Mouse (Mus musculus): ENCODE data around the gene Wdfy4. TPM values are rescaled to one million over a fixed set of nuclear protein-coding genes. Genes with fewer than 3 reads are reported as not detected.

The Wdfy4 gene
- total RNA-seq, 2 experiments from 2014 or later, result 2.4 to 5.8 TPM

GRCm38 (mm10) chr14:33190646-33191045 lies 5.3 kb upstream of the Wdfy4 start:
- DNase-seq (ENCODE audit: low spot score in 2 of 2), result no peak

GRCm38 (mm10) chr14:33189849-33190423 lies 4.6 kb upstream of the Wdfy4 start:
- no peak for DNase-seq (ENCODE audit: low spot score in 2 of 2)

DNA sequence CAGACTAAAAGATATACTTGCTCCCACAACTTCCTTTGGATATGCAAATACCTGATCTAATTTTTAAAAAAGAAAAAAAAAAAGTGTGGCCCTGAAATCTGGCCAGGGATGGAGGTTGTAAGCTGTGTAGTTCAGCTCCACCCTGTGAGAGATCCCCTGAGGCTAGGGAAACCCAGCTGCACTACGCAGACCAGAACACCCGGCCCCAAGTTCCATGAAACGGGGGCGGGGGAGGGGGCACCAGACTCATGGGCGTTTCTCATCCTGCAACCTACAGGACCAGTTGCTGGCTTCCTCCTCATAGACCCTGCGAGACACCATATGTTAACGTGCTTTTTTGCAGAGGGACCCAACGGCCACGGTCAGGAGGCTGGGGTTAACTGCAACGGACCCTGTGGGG lies 3.9 kb upstream of the Wdfy4 start:
- no peak for DNase-seq (ENCODE audit: low spot score in 2 of 2)

DNA sequence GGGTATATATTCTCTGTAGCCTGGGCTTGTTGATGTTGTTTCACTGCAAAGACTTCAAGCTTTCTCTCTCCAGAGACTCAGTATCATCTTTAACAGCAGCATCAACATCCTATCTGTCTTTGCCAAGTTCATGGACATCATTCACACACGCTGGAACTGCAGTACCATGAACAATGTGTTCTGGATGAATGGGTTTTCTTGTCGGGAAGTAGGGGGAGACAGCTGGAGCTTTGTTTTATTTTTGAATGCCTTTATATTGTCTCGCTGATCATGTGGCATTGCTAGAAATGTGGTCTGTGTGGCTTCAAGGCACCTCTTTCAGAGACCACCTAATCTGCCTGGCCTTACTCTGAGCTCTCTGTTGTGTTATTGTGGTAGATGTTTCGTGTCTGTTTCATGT lies 1.9 kb upstream of the Wdfy4 start:
- no peak for DNase-seq (ENCODE audit: low spot score in 2 of 2)

DNA sequence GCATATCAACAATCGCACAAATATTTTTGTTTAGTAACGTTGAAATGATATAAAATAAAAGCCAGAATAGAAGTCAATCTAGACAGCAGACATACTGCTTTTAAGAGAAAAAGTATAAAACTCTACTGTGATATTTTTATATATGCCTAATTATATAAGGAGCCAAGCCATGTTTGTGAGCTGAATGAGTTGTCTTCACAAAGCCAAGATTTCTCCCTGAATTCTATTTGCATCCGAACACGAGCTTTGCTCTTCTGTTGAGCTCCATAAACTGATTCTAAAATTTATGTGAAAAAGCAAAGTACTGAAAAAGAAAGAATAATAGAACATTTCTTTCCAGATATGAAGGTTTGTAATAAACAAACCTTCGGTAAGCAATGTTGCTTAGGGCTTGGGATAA lies 5.2 kb downstream of the Wdfy4 start:
- no peak for DNase-seq (ENCODE audit: low spot score in 2 of 2)

DNA sequence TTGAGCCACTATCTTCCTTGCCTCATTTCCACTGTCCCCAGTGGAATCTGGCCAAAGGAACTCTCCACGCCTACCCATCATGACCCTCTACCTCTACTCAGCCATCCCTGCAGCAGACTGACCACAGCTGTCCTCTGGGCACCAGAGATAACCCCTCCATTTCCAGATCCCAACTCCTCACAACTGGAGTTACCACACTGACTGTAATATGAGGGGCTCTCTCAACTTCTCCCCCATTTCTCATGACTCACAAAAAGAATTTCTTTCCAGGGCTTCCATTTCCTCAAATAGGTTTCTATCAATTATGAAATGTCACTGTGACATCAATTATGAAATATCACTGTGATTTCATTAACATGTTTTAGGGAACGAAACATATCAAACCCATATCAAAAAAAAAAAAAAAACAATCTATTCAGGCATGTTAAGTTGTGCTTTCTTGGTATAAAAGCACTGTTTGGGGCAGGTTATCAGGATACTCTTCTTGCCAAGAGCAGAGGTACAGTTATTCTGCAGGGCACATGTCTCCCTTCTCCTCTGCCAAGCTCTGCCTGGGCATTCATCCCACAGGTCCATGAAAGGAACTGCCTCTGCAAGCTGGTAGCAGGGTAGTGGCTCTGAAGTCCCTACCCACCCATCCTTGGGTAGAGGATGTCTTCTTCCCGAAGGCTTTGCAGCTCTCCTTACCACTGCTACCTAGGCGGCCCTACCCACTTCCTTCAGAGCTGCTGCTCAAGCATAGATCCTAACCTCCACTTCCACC lies 10.1 kb downstream of the Wdfy4 start:
- DNase-seq (ENCODE audit: low spot score in 2 of 2), result no peak

- DNase-seq (ENCODE audit: low spot score in 2 of 2), result no peak
Observed at GRCm38 (mm10) chr14:33171942-33172341, 13.4 kb downstream of the Wdfy4 start.

- no peak for DNase-seq (ENCODE audit: low spot score in 2 of 2)
Observed at GRCm38 (mm10) chr14:33168750-33169149, 16.6 kb downstream of the Wdfy4 start.

DNA sequence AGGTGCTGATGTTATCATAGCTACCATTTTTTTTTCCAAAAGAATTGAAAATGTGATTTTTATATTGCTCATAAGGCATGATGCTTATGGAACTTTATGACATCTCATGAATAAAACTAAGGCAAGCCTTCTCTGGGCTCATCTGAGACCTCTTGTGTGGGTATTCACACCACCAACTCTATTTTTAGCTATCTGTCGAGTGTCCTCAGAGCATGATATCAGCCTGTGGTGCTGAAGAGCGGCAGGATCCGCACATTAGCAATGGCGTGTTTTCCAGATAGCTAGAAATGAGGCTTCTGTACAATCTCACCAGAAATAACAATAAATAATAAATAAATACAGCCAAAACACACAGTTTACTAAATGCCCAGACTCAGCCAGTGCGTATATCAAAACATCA lies 23.1 kb downstream of the Wdfy4 start:
- no peak for DNase-seq (ENCODE audit: low spot score in 2 of 2)

DNA sequence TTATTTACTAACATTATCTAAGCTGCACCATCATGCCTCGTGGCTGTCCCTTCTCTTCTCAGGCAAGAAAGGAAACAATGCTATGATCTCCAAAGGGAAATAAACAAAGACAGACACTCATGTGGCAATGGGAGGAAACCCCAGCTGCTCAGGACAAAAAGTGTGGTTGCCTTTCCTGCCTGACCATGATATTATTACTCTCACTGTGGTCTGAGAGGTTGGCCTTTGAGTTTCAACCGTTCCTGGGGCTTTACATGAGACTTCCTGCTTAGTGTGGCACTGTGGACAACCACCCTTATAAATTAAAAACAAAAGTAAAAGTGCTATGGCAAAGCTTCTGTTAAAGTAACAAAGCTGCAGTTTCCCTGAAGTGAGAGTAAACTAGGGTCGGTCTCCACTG lies 27.0 kb downstream of the Wdfy4 start:
- DNase-seq (ENCODE audit: low spot score in 2 of 2), result no peak

- DNase-seq (ENCODE audit: low spot score in 2 of 2), result no peak
Observed at GRCm38 (mm10) chr14:33152941-33153340, 32.4 kb downstream of the Wdfy4 start.

GRCm38 (mm10) chr14:33146287-33146686 lies 39.0 kb downstream of the Wdfy4 start:
- DNase-seq (ENCODE audit: low spot score in 2 of 2), result no peak

DNA sequence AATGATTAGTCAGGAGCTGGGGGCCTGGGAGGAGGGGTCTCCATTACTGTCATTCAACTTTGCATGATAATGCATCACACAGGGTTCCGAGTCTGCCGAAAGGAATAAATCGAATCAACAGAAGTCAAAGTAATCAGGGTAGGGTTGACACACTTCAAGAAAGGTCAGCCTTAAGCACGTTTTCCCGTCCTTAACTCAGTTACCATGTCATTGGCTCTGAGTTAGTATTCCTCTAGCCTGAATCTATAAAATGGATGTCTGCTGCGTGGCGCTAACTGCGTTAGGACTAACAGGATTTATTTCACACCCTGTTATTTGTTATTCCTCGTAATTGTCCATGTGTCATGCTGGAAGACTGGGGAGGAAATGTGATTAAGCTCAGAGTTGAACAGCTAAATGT lies 48.5 kb downstream of the Wdfy4 start:
- DNase-seq (ENCODE audit: low spot score in 2 of 2), result no peak

DNA sequence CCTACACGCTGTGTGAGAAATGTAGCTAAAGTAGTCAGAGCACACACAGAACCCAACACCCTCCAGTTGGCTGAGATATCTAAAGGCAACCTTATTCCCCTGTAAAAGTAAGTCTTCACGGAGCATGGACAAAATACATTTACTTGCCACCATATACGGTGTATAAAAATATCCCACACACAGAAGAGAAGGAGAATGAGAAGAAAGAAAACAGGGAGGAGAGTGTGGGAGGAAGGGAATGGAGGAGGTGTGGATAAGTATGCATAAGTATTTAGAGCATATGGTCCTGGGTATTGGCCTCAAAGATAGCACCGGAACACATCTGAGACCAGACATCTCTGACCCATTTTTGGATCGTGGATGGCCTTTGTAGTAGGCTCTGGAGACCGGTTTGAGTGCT lies 50.1 kb downstream of the Wdfy4 start:
- no peak for DNase-seq (ENCODE audit: low spot score in 2 of 2)

DNA sequence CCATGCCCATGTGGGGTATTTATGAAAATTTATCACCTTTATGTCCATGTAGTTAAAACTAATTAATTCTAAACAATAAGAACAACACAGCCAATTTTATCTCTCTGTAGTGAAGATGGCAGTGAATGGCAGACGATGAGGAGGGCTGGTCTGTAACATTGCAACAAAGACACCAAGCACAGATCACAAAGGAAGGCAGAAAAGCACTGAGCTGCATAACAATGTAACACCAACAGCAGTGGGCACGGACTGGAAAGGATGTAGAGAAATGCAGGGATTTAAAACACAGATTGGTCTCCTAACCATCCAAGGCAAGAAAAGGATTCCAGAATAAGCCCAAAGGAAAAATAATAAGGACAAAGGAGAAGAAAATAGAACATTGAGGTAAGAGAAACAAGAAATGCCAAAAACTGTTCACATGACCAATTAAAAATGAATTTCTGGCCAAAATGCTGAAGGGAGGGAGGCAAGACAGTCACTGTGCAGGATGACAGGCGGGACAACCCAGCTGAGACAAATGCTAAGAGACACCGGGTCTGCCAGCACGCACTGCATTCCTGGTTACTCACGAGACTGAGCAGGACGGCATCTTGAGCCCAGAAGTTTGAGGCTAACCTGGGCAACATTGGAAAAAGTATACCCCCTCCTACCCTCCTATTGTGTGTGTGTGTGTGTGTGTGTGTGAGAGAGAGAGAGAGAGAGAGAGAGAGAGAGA lies 54.1 kb downstream of the Wdfy4 start:
- DNase-seq (ENCODE audit: low spot score in 2 of 2), result no peak

DNA sequence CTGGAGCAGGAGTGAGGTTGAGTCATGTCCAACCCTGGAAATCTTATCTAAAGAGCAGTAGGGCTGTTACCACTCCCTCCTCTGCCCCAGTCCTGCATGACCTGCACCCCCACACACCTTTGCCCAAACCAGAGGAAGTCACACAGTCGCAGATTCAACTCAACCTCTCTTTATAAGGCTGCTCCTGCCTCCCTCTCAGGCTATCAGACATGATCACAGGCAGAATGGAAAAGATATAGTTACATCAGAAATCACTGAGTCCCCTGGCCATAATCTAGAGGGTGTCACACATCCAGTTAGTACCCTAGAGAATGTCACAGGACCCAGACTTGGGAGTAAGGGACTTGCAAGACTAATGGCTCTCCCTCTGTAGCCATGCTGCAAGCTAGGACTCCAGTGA lies 68.7 kb downstream of the Wdfy4 start:
- no peak for DNase-seq (ENCODE audit: low spot score in 2 of 2)

DNA sequence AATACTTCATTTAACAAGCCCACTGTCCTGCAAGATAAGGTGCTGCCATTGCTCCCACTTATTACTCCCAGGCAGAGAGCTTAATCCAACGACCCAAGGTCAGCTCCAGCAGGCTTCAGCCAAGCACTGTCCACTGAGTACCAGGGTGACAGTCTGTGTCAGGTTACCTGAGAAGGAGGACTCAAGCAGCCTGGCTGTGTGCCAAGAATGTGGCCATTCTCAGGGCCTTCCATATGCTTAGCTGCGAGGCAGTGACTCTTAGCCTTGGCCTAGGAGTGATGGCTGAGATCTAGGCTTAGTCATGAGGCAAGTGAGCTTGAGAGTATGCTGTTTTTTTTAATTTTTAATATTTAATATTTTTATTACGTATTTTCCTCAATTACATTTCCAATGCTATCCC lies 80.5 kb downstream of the Wdfy4 start:
- no peak for DNase-seq (ENCODE audit: low spot score in 2 of 2)

DNA sequence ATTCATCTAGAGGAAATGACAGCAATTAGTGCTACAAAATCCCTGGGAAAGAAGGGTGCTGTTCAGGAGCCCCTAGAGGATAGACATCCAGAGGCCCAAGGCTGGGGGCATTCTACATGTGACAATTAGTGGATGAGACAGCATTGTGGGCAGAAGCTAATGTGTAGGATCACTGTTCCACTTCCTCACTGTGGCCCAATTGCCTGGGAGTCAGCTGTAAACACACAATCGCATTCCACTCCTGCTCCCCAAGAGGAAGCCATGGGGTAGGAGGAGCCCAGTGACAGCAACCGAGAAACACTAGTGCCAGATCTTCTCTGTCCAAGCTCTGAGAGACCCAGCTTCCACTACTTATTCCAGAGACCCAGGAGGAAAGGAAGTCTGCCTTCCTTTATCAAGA lies 83.7 kb downstream of the Wdfy4 start:
- no peak for DNase-seq (ENCODE audit: low spot score in 2 of 2)

DNA sequence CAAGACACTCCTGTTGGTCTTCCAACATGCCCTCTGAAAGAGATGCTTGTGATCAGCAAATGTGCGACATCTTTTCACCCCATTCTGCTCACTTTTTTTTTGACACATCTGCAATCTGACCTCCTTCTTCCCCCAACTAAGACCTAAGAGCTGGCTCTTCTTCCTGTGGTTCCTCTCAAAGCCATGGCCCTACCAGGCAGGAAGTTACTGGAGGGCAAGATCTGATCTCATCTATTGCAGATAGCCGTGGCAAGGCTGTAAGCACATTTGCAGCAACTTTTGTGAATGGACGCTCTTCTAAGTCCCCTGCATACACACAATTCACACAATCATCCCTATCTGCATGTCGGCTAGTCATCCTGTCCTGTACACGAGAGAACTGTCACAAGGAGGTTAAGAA lies 85.4 kb downstream of the Wdfy4 start:
- DNase-seq (ENCODE audit: low spot score in 2 of 2), result no peak

DNA sequence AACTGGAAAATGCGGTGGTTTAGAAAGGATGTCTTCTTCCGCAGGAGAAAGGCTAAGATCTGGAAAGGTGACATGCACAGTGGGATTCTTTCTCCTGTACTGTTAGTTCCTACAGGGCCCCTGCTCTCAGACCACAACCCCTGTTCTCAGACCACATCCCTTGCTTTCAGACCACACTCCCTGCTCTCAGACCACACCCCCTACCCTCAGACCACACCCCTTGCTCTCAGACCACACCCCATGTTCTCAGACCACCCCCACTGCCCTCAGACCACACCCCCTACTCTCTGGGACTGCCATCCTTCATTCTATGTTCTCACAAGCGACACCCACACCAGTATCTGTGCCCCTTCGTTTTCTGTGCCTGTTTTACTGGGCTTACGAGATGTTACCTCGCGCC lies 86.2 kb downstream of the Wdfy4 start:
- no peak for DNase-seq (ENCODE audit: low spot score in 2 of 2)

DNA sequence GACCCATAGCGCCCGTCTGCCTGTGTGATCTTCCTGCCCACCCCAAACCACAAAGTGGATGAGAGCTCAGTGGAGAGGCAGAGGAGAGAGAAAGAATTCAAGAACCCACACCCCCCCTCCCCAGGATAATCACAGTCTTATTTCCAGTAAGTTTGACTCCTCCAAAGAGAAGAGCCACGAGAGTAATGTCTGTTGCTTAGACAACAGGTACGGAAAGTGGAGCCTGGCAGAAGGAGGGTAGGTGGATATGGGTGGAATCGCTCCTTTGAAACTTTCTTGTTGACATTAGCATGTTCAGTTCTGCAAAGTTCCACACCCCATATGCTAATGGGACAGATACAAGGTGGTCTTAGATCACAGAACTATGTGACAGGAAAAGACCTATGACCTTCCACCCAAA lies 88.8 kb downstream of the Wdfy4 start:
- no peak for DNase-seq (ENCODE audit: low spot score in 2 of 2)

- DNase-seq (ENCODE audit: low spot score in 2 of 2), result no peak
Observed at GRCm38 (mm10) chr14:33083326-33083725, 102.0 kb downstream of the Wdfy4 start.

DNA sequence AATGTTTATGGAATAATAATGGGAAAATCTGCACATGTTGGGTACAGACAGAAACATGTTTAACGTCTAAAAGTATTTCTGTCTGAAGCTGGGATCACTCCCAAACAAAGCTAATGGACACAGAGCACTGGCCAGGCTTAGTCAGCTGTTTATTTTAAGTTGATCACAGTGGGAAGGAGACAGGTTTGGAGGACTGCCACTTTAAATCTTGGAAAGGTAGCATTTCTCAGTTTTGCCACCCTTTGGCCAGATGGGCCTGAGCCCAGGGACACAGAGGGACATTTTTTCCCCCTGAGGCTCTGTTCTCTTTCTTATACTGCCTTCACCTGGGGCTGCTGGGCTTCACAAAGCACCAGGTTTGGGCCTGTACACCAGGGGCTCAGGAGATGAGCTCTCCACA lies 103.0 kb downstream of the Wdfy4 start:
- no peak for DNase-seq (ENCODE audit: low spot score in 2 of 2)

All from adrenal gland, adult 18-20 months (tissue).